Mouse (Mus musculus) hindbrain, embryonic 11.5 days (tissue): ENCODE data around the gene Mecom. TPM values are rescaled to one million over a fixed set of nuclear protein-coding genes. Genes with fewer than 3 reads are reported as not detected.
"Not testable (repeated sequence)": the region's sequence is repeated elsewhere in the genome, so short reads cannot be mapped to it uniquely, and the experiment has no call there.

Source experiments
- ATAC-seq: fragments of 200-750 bp; cut with Nextera tagmentation; 2 replicates; pipeline ENCODE4 v1.8.0; 2017; ENCODE audit warnings: mild to moderate bottlenecking, moderate TSS enrichment, moderate library complexity; ENCODE audit not compliant: low FRiP score
- DNase-seq: peaks from one replicate; pipeline ENCODE4 v3.0.0-alpha.2; 2015; ENCODE audit warnings: low spot score
- H3K27ac ChIP-seq: fragments of 300-500 bp; sonication (generic); 2 replicates; pipeline ENCODE4 v1.5.1; 2014; ENCODE audit warnings: mild to moderate bottlenecking, low read depth, low read length
- H3K27me3 ChIP-seq: fragments of 300-500 bp; sonication (generic); 2 replicates; pipeline ENCODE4 v1.6.1; 2014; ENCODE audit warnings: mild to moderate bottlenecking, low read length, moderate library complexity, mixed read lengths; ENCODE audit not compliant: control insufficient read depth, insufficient read depth
- H3K36me3 ChIP-seq: fragments of 300-500 bp; sonication (generic); 2 replicates; pipeline ENCODE4 v1.6.1; 2014; ENCODE audit warnings: mild to moderate bottlenecking, low read length, moderate library complexity, mixed read lengths; ENCODE audit not compliant: control insufficient read depth, insufficient read depth
- H3K4me1 ChIP-seq: fragments of 300-500 bp; sonication (generic); replicated peaks from 2 replicates; pipeline ENCODE4 v1.6.1; 2014; ENCODE audit warnings: low read length, mixed read lengths; ENCODE audit not compliant: control insufficient read depth, insufficient read depth
- H3K4me2 ChIP-seq: fragments of 300-500 bp; sonication (generic); replicated peaks from 2 replicates; pipeline ENCODE4 v1.6.1; 2014; ENCODE audit warnings: mild to moderate bottlenecking, low read depth, low read length
- H3K4me3 ChIP-seq: fragments of 300-500 bp; sonication (generic); 2 replicates; pipeline ENCODE4 v1.5.1; 2014; ENCODE audit warnings: low read depth, low read length
- H3K9ac ChIP-seq: fragments of 300-500 bp; sonication (generic); 2 replicates; pipeline ENCODE4 v1.6.1; 2014; ENCODE audit warnings: low read depth, low read length
- H3K9me3 ChIP-seq: fragments of 300-500 bp; sonication (generic); 2 replicates; pipeline ENCODE4 v1.6.1; 2016; ENCODE audit warnings: low read length; ENCODE audit not compliant: control insufficient read depth
- WGBS: fragments of 180-500 bp; shearing (Covaris S2); extraction: QIAGEN DNeasy Blood & Tissue Kit; methylation state at CpG from one replicate; pipeline ENCODE4 v1.1.7; 2014; 5-methylcytosine and 5-hydroxymethylcytosine counted together
- polyA plus RNA-seq: library from polyadenylated mRNA; unstranded; fragments of >200 nt; fragmentation: Nextera tagmentation; extraction: Ambion mirVana; gene quantifications from 2 replicates; pipeline ENCODE4 v1.2.1, GENCODE M21; 2014

Mecom gene
- 40.2 and 44.3 TPM in 2 replicates for polyA plus RNA-seq

GRCm38 (mm10) chr3:30547908-30548307, at the start of gene Mecom:
TSS of gene Mecom (minus strand) at chr3:30548008.
- H3K9ac ChIP-seq, result no peak within 1 kb of the TSS
- DNase-seq (no peak), ATAC-seq (no peak)
- WGBS, result 93% methylated on average over 3 of the region's 3 CpGs
- H3K4me3 ChIP-seq, result no peak within 1 kb of the TSS
- no peaks in the 10 kb centered on the region for H3K27me3 ChIP-seq
- H3K9me3 ChIP-seq, result no peaks in the 10 kb centered on the region
- no peaks in the 10 kb centered on the region for H3K36me3 ChIP-seq
- no peaks in the 10 kb centered on the region for H3K4me1 ChIP-seq
- H3K4me2 ChIP-seq, result no peak within 1 kb of the TSS
- no peak within 1 kb of the TSS for H3K27ac ChIP-seq

GRCm38 (mm10) chr3:30597271-30597670, 49.5 kb upstream of the Mecom start:
- DNase-seq, result no peak
- H3K9me3 ChIP-seq, result no peaks in the 10 kb centered on the region
- H3K4me2 ChIP-seq, result no peak overlapping the region
- no peak overlapping the region for H3K27ac ChIP-seq
- H3K27me3 ChIP-seq, result peaks cover 3% of the 10 kb centered on the region; the same call in 1 of the 2 replicates
- WGBS, result 79% methylated on average over 7 of the region's 7 CpGs
- H3K9ac ChIP-seq, result no peak overlapping the region
- H3K4me1 ChIP-seq, result no peaks in the 10 kb centered on the region
- H3K4me3 ChIP-seq, result no peak overlapping the region
- ATAC-seq, result no peak
- no peaks in the 10 kb centered on the region for H3K36me3 ChIP-seq

- peak overlapping the region; percentile 74 for H3K4me3 ChIP-seq
- ATAC-seq (peak; percentile 82), DNase-seq (peak; percentile 70)
- H3K36me3 ChIP-seq, result no peaks in the 10 kb centered on the region
- H3K4me2 ChIP-seq, result peak overlapping the region; percentile 87
- peaks cover 3% of the 10 kb centered on the region; the same call in 1 of the 2 replicates for H3K27me3 ChIP-seq
- WGBS, result under 1% methylated on average over 62 of the region's 62 CpGs
- peak overlapping the region; percentile 67 for H3K27ac ChIP-seq
- H3K9ac ChIP-seq, result peak overlapping the region; percentile 87
- no peaks in the 10 kb centered on the region for H3K9me3 ChIP-seq
- H3K4me1 ChIP-seq, result no peaks in the 10 kb centered on the region
These were observed 47.5 kb upstream of the Mecom start for GRCm38 (mm10) chr3:30595111-30595832.

- DNase-seq (peak; percentile 37), ATAC-seq (no peak; the same call in 1 of the 2 replicates)
- Histone ChIP-seq H3K4me3 (no peak overlapping the region), H3K4me2 (no peak overlapping the region), H3K9ac (no peak overlapping the region), H3K27me3 (peaks cover 3% of the 10 kb centered on the region; the same call in 1 of the 2 replicates), H3K4me1 (no peaks in the 10 kb centered on the region), H3K27ac (no peak overlapping the region), H3K36me3 (no peaks in the 10 kb centered on the region), H3K9me3 (no peaks in the 10 kb centered on the region)
- 81% methylated on average over 4 of the region's 4 CpGs for WGBS
These were observed 46.1 kb upstream of the Mecom start for GRCm38 (mm10) chr3:30593719-30594485.

GRCm38 (mm10) chr3:30592418-30592853, 44.6 kb upstream of the Mecom start:
- ATAC-seq (peak; percentile 55), DNase-seq (peak; percentile 55)
- H3K27ac ChIP-seq, result no peak overlapping the region
- 0% methylated on average over 2 of the region's 2 CpGs for WGBS
- no peaks in the 10 kb centered on the region for H3K36me3 ChIP-seq
- H3K27me3 ChIP-seq, result no peaks in the 10 kb centered on the region
- H3K9me3 ChIP-seq, result no peaks in the 10 kb centered on the region
- H3K4me2 ChIP-seq, result no peak overlapping the region
- no peaks in the 10 kb centered on the region for H3K4me1 ChIP-seq
- H3K9ac ChIP-seq, result no peak overlapping the region
- H3K4me3 ChIP-seq, result no peak overlapping the region

GRCm38 (mm10) chr3:30588865-30589264, 41.1 kb upstream of the Mecom start:
- 85% methylated on average over 6 of the region's 6 CpGs for WGBS
- ATAC-seq (no peak), DNase-seq (no peak)
- Histone ChIP-seq H3K9ac (no peak overlapping the region), H3K9me3 (no peaks in the 10 kb centered on the region), H3K27ac (no peak overlapping the region), H3K27me3 (no peaks in the 10 kb centered on the region), H3K4me2 (no peak overlapping the region), H3K36me3 (no peaks in the 10 kb centered on the region), H3K4me3 (no peak overlapping the region), H3K4me1 (no peaks in the 10 kb centered on the region)

GRCm38 (mm10) chr3:30573549-30573948, 25.7 kb upstream of the Mecom start:
- H3K4me2 ChIP-seq, result no peak overlapping the region
- no peak for DNase-seq
- H3K36me3 ChIP-seq, result no peaks in the 10 kb centered on the region
- no peak overlapping the region for H3K4me3 ChIP-seq
- no peaks in the 10 kb centered on the region for H3K4me1 ChIP-seq
- H3K9ac ChIP-seq, result no peak overlapping the region
- H3K27ac ChIP-seq, result no peak overlapping the region
- WGBS, result 9% methylated on average over 2 of the region's 2 CpGs
- no peaks in the 10 kb centered on the region for H3K27me3 ChIP-seq
- no peaks in the 10 kb centered on the region for H3K9me3 ChIP-seq
- ATAC-seq, result no peak

- H3K27me3 ChIP-seq, H3K36me3 ChIP-seq, ATAC-seq, H3K9me3 ChIP-seq, H3K4me2 ChIP-seq, H3K9ac ChIP-seq, DNase-seq, H3K27ac ChIP-seq, H3K4me1 ChIP-seq, H3K4me3 ChIP-seq: not testable (repeated sequence)
- WGBS, result no CpG with 5 or more reads among the region's 2 CpGs
These were observed 18.5 kb upstream of the Mecom start for GRCm38 (mm10) chr3:30566333-30566732.
